Mouse (Mus musculus) E14TG2a.4 (cell line): ENCODE measurements at regions not wholly inside any gene's neighbourhood (a gene's known extent, or its start where the extent isn't known, plus 50 kb on each side); places are given as distances from the start of the nearest gene placed in this dataset.

Experiments used
- H3K27me3 ChIP-seq: 2 replicates; pipeline ENCODE4 v1.6.1; 2014; ENCODE audit warnings: low read length, control low read depth; ENCODE audit not compliant: insufficient read depth
- H3K36me3 ChIP-seq: 2 replicates; pipeline ENCODE4 v1.6.1; 2014; ENCODE audit warnings: low read length, control low read depth; ENCODE audit not compliant: insufficient read depth
- H3K4me1 ChIP-seq: replicated peaks from 2 replicates; pipeline ENCODE4 v1.6.1; 2014; ENCODE audit warnings: low read depth, low read length, control low read depth
- H3K4me3 ChIP-seq: replicated peaks from 2 replicates; pipeline ENCODE4 v1.5.1; 2014; ENCODE audit warnings: mild to moderate bottlenecking, low read length
- H3K9me3 ChIP-seq: 2 replicates; pipeline ENCODE4 v1.6.1; 2014; ENCODE audit warnings: low read length, control low read depth
- CTCF ChIP-seq: conservative IDR thresholded peaks from 2 replicates; pipeline ENCODE4 v1.5.1; 2014; ENCODE audit warnings: low read length
- NANOG ChIP-seq: IDR thresholded peaks from 2 replicates; pipeline ENCODE4 v1.6.1; 2014; ENCODE audit warnings: borderline replicate concordance, low read length, mixed read lengths
- POU5F1 ChIP-seq: IDR thresholded peaks from 2 replicates; pipeline ENCODE4 v1.6.1; 2014; ENCODE audit warnings: low read length, borderline replicate concordance

- peaks cover 9% of the 10 kb centered on the region; the same call in 1 of the 2 replicates for H3K4me1 ChIP-seq
- H3K4me3 ChIP-seq = no peak overlapping the region
- TF ChIP-seq NANOG = no peak
- no peak for TF ChIP-seq CTCF
- TF ChIP-seq POU5F1 = no peak
- H3K27me3 ChIP-seq = no peaks in the 10 kb centered on the region
- H3K9me3 ChIP-seq = peaks cover 7% of the 10 kb centered on the region; the same call in 1 of the 2 replicates
- no peaks in the 10 kb centered on the region for H3K36me3 ChIP-seq
Observed at GRCm38 (mm10) chr13:41694749-41695419, 89.2 kb downstream of the Tmem170b start.

GRCm38 (mm10) chr13:41696767-41697445, 91.2 kb downstream of the Tmem170b start:
- H3K4me3 ChIP-seq = no peak overlapping the region
- no peak for TF ChIP-seq CTCF
- no peaks in the 10 kb centered on the region for H3K36me3 ChIP-seq
- peaks cover 9% of the 10 kb centered on the region; the same call in 1 of the 2 replicates for H3K4me1 ChIP-seq
- H3K9me3 ChIP-seq = peaks cover 7% of the 10 kb centered on the region; the same call in 1 of the 2 replicates
- H3K27me3 ChIP-seq = no peaks in the 10 kb centered on the region

DNA sequence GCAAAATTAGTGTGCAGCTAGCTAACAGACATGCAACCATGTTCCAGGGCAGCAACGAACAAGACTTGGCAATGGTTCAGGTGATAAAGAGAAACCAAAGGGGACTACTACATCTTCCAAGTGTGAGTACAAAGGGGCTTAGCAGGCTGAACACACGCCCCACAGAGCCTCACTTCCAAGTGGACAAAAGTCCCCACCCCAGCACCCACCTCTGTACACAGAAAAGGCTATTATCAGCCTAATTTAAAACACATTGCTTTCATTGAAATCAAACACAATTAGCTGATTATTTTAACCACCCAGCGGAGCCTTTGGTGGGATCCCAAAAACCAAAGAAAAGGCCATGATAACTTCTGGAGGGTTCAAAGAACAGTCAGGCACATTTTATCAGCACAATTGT, 95.6 kb downstream of the Tmem170b start:
- Histone ChIP-seq H3K4me3 (no peak overlapping the region), H3K36me3 (no peaks in the 10 kb centered on the region), H3K9me3 (peaks cover 7% of the 10 kb centered on the region; the same call in 1 of the 2 replicates), H3K27me3 (no peaks in the 10 kb centered on the region), H3K4me1 (peaks cover 9% of the 10 kb centered on the region; the same call in 1 of the 2 replicates)
- no peak for TF ChIP-seq CTCF
- TF ChIP-seq NANOG = no peak
- TF ChIP-seq POU5F1 = no peak

GRCm38 (mm10) chr13:41701829-41702231, 96.1 kb downstream of the Tmem170b start:
- Histone ChIP-seq H3K9me3 (peaks cover 7% of the 10 kb centered on the region; the same call in 1 of the 2 replicates), H3K27me3 (no peaks in the 10 kb centered on the region), H3K4me1 (peaks cover 7% of the 10 kb centered on the region; the same call in 1 of the 2 replicates), H3K36me3 (no peaks in the 10 kb centered on the region), H3K4me3 (no peak overlapping the region)
- TF ChIP-seq CTCF = no peak
- no peak for TF ChIP-seq POU5F1
- TF ChIP-seq NANOG = no peak

DNA sequence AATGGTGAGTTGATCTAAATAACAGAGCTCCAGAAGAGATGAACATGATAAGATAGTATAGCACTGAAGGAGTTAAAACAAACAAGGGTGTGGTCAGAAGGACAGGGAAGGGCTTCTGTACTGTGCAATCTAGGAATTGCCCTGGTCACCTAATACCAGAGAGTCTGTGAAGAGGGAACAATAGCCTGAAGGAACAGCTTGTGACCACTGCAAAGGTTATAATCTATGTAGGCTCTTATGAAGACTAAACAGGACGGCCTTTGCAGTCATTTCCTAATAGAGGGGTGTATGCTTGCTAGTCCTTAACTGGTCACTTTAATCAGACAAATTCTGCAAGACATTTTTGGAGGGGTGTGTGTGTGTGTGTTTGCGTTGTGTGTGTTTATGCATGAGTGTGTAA, 97.5 kb downstream of the Tmem170b start:
- Histone ChIP-seq H3K36me3 (no peaks in the 10 kb centered on the region), H3K9me3 (no peaks in the 10 kb centered on the region), H3K4me3 (no peak overlapping the region), H3K27me3 (no peaks in the 10 kb centered on the region), H3K4me1 (no peaks in the 10 kb centered on the region)
- TF ChIP-seq CTCF = no peak
- no peak for TF ChIP-seq POU5F1
- TF ChIP-seq NANOG = no peak

- no peaks in the 10 kb centered on the region for H3K27me3 ChIP-seq
- H3K36me3 ChIP-seq = no peaks in the 10 kb centered on the region
- no peaks in the 10 kb centered on the region for H3K4me1 ChIP-seq
- TF ChIP-seq NANOG (no peak), CTCF (no peak)
- H3K9me3 ChIP-seq = no peaks in the 10 kb centered on the region
- H3K4me3 ChIP-seq = no peak overlapping the region
Observed at GRCm38 (mm10) chr13:41703618-41704017, 97.9 kb downstream of the Tmem170b start.

- no peak for TF ChIP-seq CTCF
- TF ChIP-seq POU5F1 = no peak
- TF ChIP-seq NANOG = no peak
- Histone ChIP-seq H3K36me3 (no peaks in the 10 kb centered on the region), H3K27me3 (no peaks in the 10 kb centered on the region), H3K4me1 (no peaks in the 10 kb centered on the region), H3K4me3 (no peak overlapping the region), H3K9me3 (no peaks in the 10 kb centered on the region)
Observed at GRCm38 (mm10) chr13:41704806-41705205, 99.1 kb downstream of the Tmem170b start.

DNA sequence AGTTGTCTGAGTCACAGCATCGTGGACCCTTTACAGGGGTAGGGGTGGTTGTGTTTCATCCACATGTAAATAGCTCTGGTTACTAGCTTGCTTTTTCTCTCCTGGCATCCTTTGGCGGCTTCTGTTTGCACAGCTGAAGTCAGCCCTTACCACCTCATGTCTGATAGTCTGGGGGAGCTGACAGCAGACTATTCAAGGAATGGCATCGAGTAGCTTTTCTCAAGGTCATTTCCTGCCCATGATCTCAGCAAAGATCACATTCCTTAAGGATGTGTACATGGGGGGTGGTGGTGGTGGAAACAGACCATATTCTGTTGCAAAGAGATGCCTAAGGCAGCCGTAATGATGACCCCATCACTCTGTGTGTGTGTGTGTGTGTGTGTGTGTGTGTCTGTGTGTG, 99.9 kb downstream of the Tmem170b start:
- TF ChIP-seq POU5F1 (no peak), CTCF (no peak), NANOG (no peak)
- Histone ChIP-seq H3K4me3 (no peak overlapping the region), H3K36me3 (no peaks in the 10 kb centered on the region), H3K4me1 (no peaks in the 10 kb centered on the region), H3K9me3 (no peaks in the 10 kb centered on the region), H3K27me3 (no peaks in the 10 kb centered on the region)
